Mouse (Mus musculus) liver, embryonic 14.5 days (tissue): ENCODE measurements at regions not wholly inside any gene's neighbourhood (a gene's known extent, or its start where the extent isn't known, plus 50 kb on each side); places are given as distances from the start of the nearest gene placed in this dataset.

Source experiments
- CTCF ChIP-seq: IDR thresholded peaks from 2 replicates; pipeline ENCODE4 v1.5.1; 2016; ENCODE audit warnings: antibody characterized with exemption, low read depth, control low read depth
- EP300 ChIP-seq: IDR thresholded peaks from 2 replicates; pipeline ENCODE4 v1.6.1; 2016; ENCODE audit warnings: antibody characterized with exemption, low read depth

DNA sequence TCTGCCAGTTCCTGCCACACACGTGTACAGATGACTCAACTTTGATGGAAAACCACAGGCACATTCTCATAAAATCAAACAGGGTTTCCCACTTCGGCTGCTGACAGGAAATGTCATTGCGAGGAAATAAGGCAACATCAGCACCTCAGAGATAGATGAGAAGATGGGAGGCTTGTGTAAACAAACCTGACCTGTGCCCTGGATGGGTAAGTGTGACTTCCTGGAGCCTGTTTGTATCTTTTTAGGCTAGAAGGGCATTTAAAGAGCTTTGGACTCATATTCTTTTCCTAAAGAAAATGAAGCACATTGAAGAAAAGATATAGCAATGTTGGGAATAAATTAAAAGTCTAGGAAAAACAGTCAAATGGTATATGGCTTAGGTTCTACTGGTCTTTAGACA, 449.0 kb downstream of the Isl1 start:
- TF ChIP-seq CTCF (no peak), EP300 (no peak)
